Mouse (Mus musculus): ENCODE data around the gene Pigp. TPM values are rescaled to one million over a fixed set of nuclear protein-coding genes. Genes with fewer than 3 reads are reported as not detected.

The Pigp gene
- total and polyA plus RNA-seq, 3 experiments, result 63.8 to 163 (median 103) TPM

DNA sequence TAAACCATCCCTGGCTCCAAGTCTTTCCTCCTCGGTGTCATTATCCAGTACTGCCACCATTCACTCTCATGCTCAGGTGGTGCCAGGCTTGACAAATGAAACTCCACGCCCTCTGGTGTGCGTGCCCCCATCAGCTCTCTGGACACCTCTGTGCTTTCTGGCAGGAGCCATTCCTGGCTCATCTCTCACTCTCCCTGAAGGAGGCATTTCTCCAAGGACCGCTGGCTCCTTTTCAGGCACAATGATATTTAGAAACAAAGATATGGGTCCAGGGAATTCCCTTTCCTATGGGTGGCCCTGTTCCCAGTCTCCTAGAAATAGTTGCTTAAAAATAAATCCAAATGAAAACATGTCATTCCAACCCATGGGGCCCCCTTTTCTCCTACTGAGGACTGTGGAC lies 62.6 kb downstream of the Pigp start:
- no peak for DNase-seq (ENCODE audit: extremely low read depth)
- Histone ChIP-seq H3K9ac (ENCODE audit: insufficient read depth, low read depth) (no peak overlapping the region), H3K4me3 (replicated peaks in 1 of 3; ENCODE audit: low read depth in 2 of 3, low read length in 2 of 3, poor library complexity in 1 of 3) (no peak overlapping the region), H3K79me2 (replicated peaks; ENCODE audit: control insufficient read depth, extremely low read depth, insufficient read depth, poor library complexity, severe bottlenecking) (no peaks in the 10 kb centered on the region), H3K4me2 (ENCODE audit: insufficient read depth, low read depth, poor library complexity, severe bottlenecking) (no peak overlapping the region), H3K27ac (ENCODE audit: insufficient read depth, low read depth) (no peak overlapping the region), H3K4me1 (ENCODE audit: control insufficient read depth in 1 of 2, insufficient read depth in 2 of 2) (peaks cover 2 to 22% of the 10 kb centered on the region in 2 experiments; a peak in 3 of 4 replicates), H3K36me3 (replicated peaks in 1 of 2; ENCODE audit: control insufficient read depth in 1 of 2, insufficient read depth in 1 of 2, low read length in 1 of 2) (peaks cover 0 to 29% of the 10 kb centered on the region in 2 experiments), H3K9me3 (replicated peaks; ENCODE audit: low read length) (peaks cover 5% of the 10 kb centered on the region), H3K27me3 (replicated peaks) (no peaks in the 10 kb centered on the region)
- dilution Hi-C loops (cut with MboI; ENCODE audit: extremely low pct_ligation_motif_present, extremely low pct_unique_long_range_greater_than_20kb, low sequenced_read_pairs), result no loop called here
- in situ Hi-C loops (cut with MboI; ENCODE audit: low pct_ligation_motif_present, low pct_unique_long_range_greater_than_20kb, low sequenced_read_pairs), result no loop called here
- TF ChIP-seq CHD2 (IDR thresholded peaks at IDR 0.05; ENCODE audit: low read length) (no peak), EP300 (IDR thresholded peaks at IDR 0.05; ENCODE audit: low read length) (no peak), JUN (IDR thresholded peaks at IDR 0.05; ENCODE audit: insufficient read depth, low read depth, low read length) (no peak), KAT2A (IDR thresholded peaks at IDR 0.05; ENCODE audit: insufficient replicate concordance, low read length) (no peak), SMC3 (IDR thresholded peaks at IDR 0.05; ENCODE audit: low read depth, low read length) (no peak), CHD1 (IDR thresholded peaks at IDR 0.05; ENCODE audit: low read depth, low read length) (no peak), USF1 (IDR thresholded peaks at IDR 0.05; ENCODE audit: low read depth, low read length) (no peak), ELF1 (IDR thresholded peaks at IDR 0.05; ENCODE audit: low read depth, low read length) (no peak), BHLHE40 (IDR thresholded peaks at IDR 0.05; ENCODE audit: low read depth, low read length) (no peak), HCFC1 (IDR thresholded peaks at IDR 0.05; ENCODE audit: low read depth, low read length) (no peak), MAZ (IDR thresholded peaks at IDR 0.05; ENCODE audit: low read depth, low read length) (no peak), NELFE (IDR thresholded peaks at IDR 0.05; ENCODE audit: low read depth, low read length) (no peak), ZNF384 (IDR thresholded peaks at IDR 0.05; ENCODE audit: low read depth, low read length) (no peak)

Other genes starting within 250 kb of the Pigp start
- gene Hlcs, start 58.3 kb downstream of the Pigp start, total RNA-seq (2012; rRNA removed), result 7.8 and 9.4 TPM in 2 replicates
- gene Hlcs, start 58.3 kb downstream of the Pigp start, total RNA-seq (2014; rRNA removed), result 4.2 and 5.3 TPM in 2 replicates
- gene Hlcs, start 58.3 kb downstream of the Pigp start, polyA plus RNA-seq (2012; ENCODE audit: insufficient read length, low read depth), result 11.3 and 12.5 TPM in 2 replicates
- gene Ripply3, start 43.4 kb downstream of the Pigp start, total RNA-seq (2012; rRNA removed), result 6.1 and 6.5 TPM in 2 replicates
- gene Ripply3, start 43.4 kb downstream of the Pigp start, total RNA-seq (2014; rRNA removed), result 0.20 and 0.28 TPM in 2 replicates
- 1.0 and 1.3 TPM in 2 replicates for gene Ripply3, start 43.4 kb downstream of the Pigp start, polyA plus RNA-seq (2012; ENCODE audit: insufficient read length, low read depth)
- 65.2 and 74.5 TPM in 2 replicates for gene Ttc3, start 1.2 kb downstream of the Pigp start, total RNA-seq (2012; rRNA removed)
- 59.0 TPM in 2 replicates for gene Ttc3, start 1.2 kb downstream of the Pigp start, total RNA-seq (2014; rRNA removed)
- gene Ttc3, start 1.2 kb downstream of the Pigp start, polyA plus RNA-seq (2012; ENCODE audit: insufficient read length, low read depth), result 67.7 and 73.4 TPM in 2 replicates
- 46.9 and 47.8 TPM in 2 replicates for gene Vps26c, start 155.0 kb upstream of the Pigp start, total RNA-seq (2012; rRNA removed)
- gene Vps26c, start 155.0 kb upstream of the Pigp start, total RNA-seq (2014; rRNA removed), result 74.4 and 75.5 TPM in 2 replicates
- 40.0 and 43.5 TPM in 2 replicates for gene Vps26c, start 155.0 kb upstream of the Pigp start, polyA plus RNA-seq (2012; ENCODE audit: insufficient read length, low read depth)
- 32.4 and 36.1 TPM in 2 replicates for gene Dyrk1a, start 198.2 kb upstream of the Pigp start, total RNA-seq (2012; rRNA removed)
- 39.2 and 40.4 TPM in 2 replicates for gene Dyrk1a, start 198.2 kb upstream of the Pigp start, total RNA-seq (2014; rRNA removed)
- 42.9 and 53.7 TPM in 2 replicates for gene Dyrk1a, start 198.2 kb upstream of the Pigp start, polyA plus RNA-seq (2012; ENCODE audit: insufficient read length, low read depth)

All from CH12.LX (cell line).